Mouse (Mus musculus): ENCODE results near the gene Slc22a20. TPM values are rescaled to one million over a fixed set of nuclear protein-coding genes. Genes with fewer than 3 reads are reported as not detected.

Slc22a20 gene
- polyA plus RNA-seq, 2 experiments from 2014 or later: not detected

- no peak for ATAC-seq
Observed at GRCm38 (mm10) chr19:5989585-5989984, 3.6 kb upstream of the Slc22a20 start.

- ATAC-seq: no peak
Observed at GRCm38 (mm10) chr19:5988815-5989452, 3.0 kb upstream of the Slc22a20 start.

GRCm38 (mm10) chr19:5988027-5988814, 2.3 kb upstream of the Slc22a20 start:
- ATAC-seq: no peak

GRCm38 (mm10) chr19:5980477-5980876, 5.5 kb downstream of the Slc22a20 start:
- ATAC-seq: no peak

- no peak for ATAC-seq
Observed at GRCm38 (mm10) chr19:5977717-5978116, 8.2 kb downstream of the Slc22a20 start.

- no peak for ATAC-seq
Observed at GRCm38 (mm10) chr19:5975676-5976075, 10.3 kb downstream of the Slc22a20 start.

- no peak for ATAC-seq
Observed at GRCm38 (mm10) chr19:5975112-5975511, 10.8 kb downstream of the Slc22a20 start.

- no peak for ATAC-seq
Observed at GRCm38 (mm10) chr19:5967664-5968063, 18.3 kb downstream of the Slc22a20 start.

GRCm38 (mm10) chr19:5966786-5967185, 19.2 kb downstream of the Slc22a20 start:
- ATAC-seq: no peak

GRCm38 (mm10) chr19:5965910-5966309, 20.0 kb downstream of the Slc22a20 start:
- no peak for ATAC-seq

GRCm38 (mm10) chr19:5965280-5965679, 20.7 kb downstream of the Slc22a20 start:
- ATAC-seq: peak; percentile 60

GRCm38 (mm10) chr19:5964804-5965203, 21.1 kb downstream of the Slc22a20 start:
- ATAC-seq: no peak

GRCm38 (mm10) chr19:5963883-5964562, 21.9 kb downstream of the Slc22a20 start, which contains the start of gene Pola2:
Gene Pola2 (minus strand): TSS chr19:5964202.
- ATAC-seq: peak; percentile 89

GRCm38 (mm10) chr19:5962651-5963050, 23.3 kb downstream of the Slc22a20 start:
- ATAC-seq: no peak

- ATAC-seq: no peak
Observed at GRCm38 (mm10) chr19:5957371-5957770, 28.6 kb downstream of the Slc22a20 start.

GRCm38 (mm10) chr19:5956685-5957084, 29.3 kb downstream of the Slc22a20 start:
- no peak for ATAC-seq

GRCm38 (mm10) chr19:5955704-5956670, 30.0 kb downstream of the Slc22a20 start:
- ATAC-seq: no peak

- no peak for ATAC-seq
Observed at GRCm38 (mm10) chr19:5954936-5955335, 31.0 kb downstream of the Slc22a20 start.

GRCm38 (mm10) chr19:5954031-5954710, 31.8 kb downstream of the Slc22a20 start:
- no peak for ATAC-seq

GRCm38 (mm10) chr19:5953201-5953770, 32.7 kb downstream of the Slc22a20 start:
- no peak for ATAC-seq

- no peak for ATAC-seq
Observed at GRCm38 (mm10) chr19:5952071-5952691, 33.8 kb downstream of the Slc22a20 start.

All from CD4-positive, CD25-positive, alpha-beta regulatory T cell, adult 4 months (primary cell).